Mouse (Mus musculus) macrophage (primary cell): Measurements from ENCODE around the gene Rps26. TPM values are rescaled to one million over a fixed set of nuclear protein-coding genes. Genes with fewer than 3 reads are reported as not detected.

Experiments
- H3K27ac ChIP-seq: fragments of 350-480 bp; formaldehyde crosslinking; 2 replicates; pipeline ENCODE4 v1.9.0; 2021
- H3K36me3 ChIP-seq: fragments of 350-480 bp; formaldehyde crosslinking; 2 replicates; pipeline ENCODE4 v1.9.0; 2021; ENCODE audit errors: inconsistent target
- H3K4me3 ChIP-seq: fragments of 350-480 bp; formaldehyde crosslinking; 2 replicates; pipeline ENCODE4 v1.9.0; 2021; ENCODE audit errors: inconsistent target
- H3K79me2 ChIP-seq: fragments of 350-480 bp; formaldehyde crosslinking; 2 replicates; pipeline ENCODE4 v1.9.0; 2021; ENCODE audit errors: inconsistent target
- WGBS: methylation state at CpG from one replicate; pipeline ENCODE4 v1.1.7; 2026; ENCODE audit warnings: inconsistent platforms; ENCODE audit not compliant: missing documents; 5-methylcytosine and 5-hydroxymethylcytosine counted together
- polyA plus RNA-seq: library from polyadenylated mRNA; stranded (reverse); fragments of 250-400 nt; gene quantifications from 3 replicates; pipeline ENCODE4 v1.2.4, GENCODE M21; 2018; ENCODE audit warnings: inconsistent platforms

Gene Rps26
- polyA plus RNA-seq, 1 experiment from 2014 or later: 951 TPM

DNA sequence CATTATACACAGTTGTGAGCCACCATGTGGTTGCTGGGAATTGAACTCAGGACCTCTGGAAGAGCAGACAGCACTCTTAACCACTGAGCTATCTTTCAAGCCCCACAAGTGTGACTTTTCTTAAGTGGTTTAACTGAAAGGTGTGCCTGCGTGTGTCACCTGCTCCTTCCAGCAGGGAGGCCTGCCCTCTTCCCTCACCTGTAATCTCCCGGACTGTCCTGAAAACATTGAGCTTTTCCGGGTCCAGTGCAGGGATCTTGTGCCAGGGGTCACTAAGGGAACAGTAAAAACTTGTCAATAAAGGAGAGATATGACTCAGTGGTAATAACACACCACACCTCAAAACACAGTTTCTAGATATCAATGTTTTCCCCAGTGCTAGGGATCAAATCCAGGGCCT is 47.2 kb downstream of the Rps26 start:
- WGBS: 95% methylated on average over 3 of the region's 3 CpGs
- Histone ChIP-seq H3K36me3 (no peaks in the 10 kb centered on the region), H3K27ac (no peak overlapping the region)

GRCm38 (mm10) chr10:128578330-128578729 is 48.2 kb downstream of the Rps26 start:
- H3K36me3 ChIP-seq: no peaks in the 10 kb centered on the region
- no peak overlapping the region for H3K27ac ChIP-seq
- peak overlapping the region; percentile 30 for H3K4me3 ChIP-seq
- no peaks in the 10 kb centered on the region for H3K79me2 ChIP-seq
- 66% methylated on average over 11 of the region's 11 CpGs for WGBS

More for the DNA sequence above, 47.2 kb downstream of the Rps26 start:
- no peaks in the 10 kb centered on the region for H3K79me2 ChIP-seq
- no peak overlapping the region for H3K4me3 ChIP-seq

DNA sequence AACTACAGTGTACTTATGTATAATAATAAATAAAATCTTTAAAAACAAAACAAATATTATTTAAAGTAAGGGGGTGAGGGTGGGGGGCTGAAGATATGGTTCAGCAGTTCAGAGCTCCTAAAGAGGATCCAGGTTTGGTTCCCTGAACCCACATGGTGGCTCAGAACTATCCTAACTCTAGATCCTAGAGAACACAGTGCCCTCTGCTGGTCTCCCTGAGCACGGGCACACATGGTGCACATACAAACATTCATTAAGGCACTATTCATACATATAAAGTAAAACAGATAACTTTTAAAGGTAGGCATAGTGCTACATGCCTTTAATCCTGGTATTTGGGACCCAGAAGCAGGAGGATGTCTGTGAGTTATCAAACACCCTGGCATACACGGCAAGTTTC is 51.5 kb downstream of the Rps26 start:
- H3K79me2 ChIP-seq: no peaks in the 10 kb centered on the region
- no peak overlapping the region for H3K4me3 ChIP-seq
- H3K36me3 ChIP-seq: no peaks in the 10 kb centered on the region
- H3K27ac ChIP-seq: no peak overlapping the region
- WGBS: 100% methylated on average over 2 of the region's 2 CpGs

Other genes starting within 250 kb of the Rps26 start
- 23.3 to 29.3 TPM (median 26.0 TPM) in 3 replicates for gene Ankrd52, start 249.6 kb downstream of the Rps26 start, polyA plus RNA-seq
- gene Slc39a5, start 225.5 kb downstream of the Rps26 start, polyA plus RNA-seq: not detected in 3 replicates
- 44.1 to 130 TPM (median 65.7 TPM) in 3 replicates for gene Nabp2, start 215.3 kb downstream of the Rps26 start, polyA plus RNA-seq
- gene Rnf41, start 215.1 kb downstream of the Rps26 start, polyA plus RNA-seq: 26.5 to 35.2 TPM (median 33.6 TPM) in 3 replicates
- gene Smarcc2, start 167.5 kb downstream of the Rps26 start, polyA plus RNA-seq: 73.6 to 136 TPM (median 74.8 TPM) in 3 replicates
- 1,390 to 2,190 TPM (median 1,921 TPM) in 3 replicates for gene Myl6, start 132.6 kb downstream of the Rps26 start, polyA plus RNA-seq
- 0.73 to 1.7 TPM (median 1.4 TPM) in 3 replicates for gene Myl6b, start 128.1 kb downstream of the Rps26 start, polyA plus RNA-seq
- 147 to 161 TPM (median 155 TPM) in 3 replicates for gene Esyt1, start 100.9 kb downstream of the Rps26 start, polyA plus RNA-seq
- gene Zc3h10, start 79.0 kb downstream of the Rps26 start, polyA plus RNA-seq: 6.7 to 13.0 TPM (median 9.6 TPM) in 3 replicates
- gene Rpl41, start 77.4 kb downstream of the Rps26 start, polyA plus RNA-seq: 1,107 to 2,183 TPM (median 2,047 TPM) in 3 replicates
- gene Pa2g4, start 60.8 kb downstream of the Rps26 start, polyA plus RNA-seq: 45.8 to 148 TPM (median 116 TPM) in 3 replicates
- 1.2 to 1.7 TPM (median 1.4 TPM) in 3 replicates for gene Erbb3, start 37.1 kb downstream of the Rps26 start, polyA plus RNA-seq
- not detected in 3 replicates for gene Ikzf4, start 19.2 kb upstream of the Rps26 start, polyA plus RNA-seq
- gene Suox, start 47.3 kb upstream of the Rps26 start, polyA plus RNA-seq: 2.9 to 4.7 TPM (median 4.4 TPM) in 3 replicates
- 97.5 to 143 TPM (median 120 TPM) in 3 replicates for gene Rab5b, start 69.5 kb upstream of the Rps26 start, polyA plus RNA-seq
- gene Pmel, start 77.4 kb upstream of the Rps26 start, polyA plus RNA-seq: 0.29 to 0.67 TPM (median 0.53 TPM) in 3 replicates
- gene Cdk2, start 78.3 kb upstream of the Rps26 start, polyA plus RNA-seq: 13.4 to 29.6 TPM (median 22.8 TPM) in 3 replicates
- 3.4 to 9.7 TPM (median 7.0 TPM) in 3 replicates for gene Dgka, start 118.1 kb upstream of the Rps26 start, polyA plus RNA-seq
- 23.3 to 27.6 TPM (median 27.0 TPM) in 3 replicates for gene Pym1, start 121.1 kb upstream of the Rps26 start, polyA plus RNA-seq
- 18.7 to 24.6 TPM (median 21.3 TPM) in 3 replicates for gene Mmp19, start 164.2 kb upstream of the Rps26 start, polyA plus RNA-seq
- gene Dnajc14, start 177.3 kb upstream of the Rps26 start, polyA plus RNA-seq: 42.1 to 51.3 TPM (median 44.5 TPM) in 3 replicates
- 6.9 to 10.4 TPM (median 9.0 TPM) in 3 replicates for gene Tmem198b, start 177.6 kb upstream of the Rps26 start, polyA plus RNA-seq
- 69.5 to 146 TPM (median 84.3 TPM) in 3 replicates for gene Sarnp, start 190.6 kb upstream of the Rps26 start, polyA plus RNA-seq
- 42.2 to 61.4 TPM (median 59.0 TPM) in 3 replicates for gene Ormdl2, start 194.9 kb upstream of the Rps26 start, polyA plus RNA-seq